Mouse (Mus musculus) lung, adult 2 months (tissue): Measurements from ENCODE around the gene Ablim1.

Source experiments
- CTCF ChIP-seq: fragments of 200-500 bp; IDR thresholded peaks from 2 replicates; pipeline ENCODE4 v1.5.1; 2011; ENCODE audit warnings: mild to moderate bottlenecking, low read length, control low read depth; ENCODE audit not compliant: insufficient read depth
- POLR2A ChIP-seq: fragments of 200-500 bp; IDR thresholded peaks from 2 replicates; pipeline ENCODE4 v1.6.1; 2011; ENCODE audit warnings: low read depth, mild to moderate bottlenecking, control low read depth, low read length, borderline replicate concordance; ENCODE audit errors: extremely low read depth

GRCm38 (mm10) chr19:57109620-57110019 lies 205.1 kb downstream of the Ablim1 start:
- TF ChIP-seq POLR2A = no peak
- no peak for TF ChIP-seq CTCF
